In the genomic region with DNA sequence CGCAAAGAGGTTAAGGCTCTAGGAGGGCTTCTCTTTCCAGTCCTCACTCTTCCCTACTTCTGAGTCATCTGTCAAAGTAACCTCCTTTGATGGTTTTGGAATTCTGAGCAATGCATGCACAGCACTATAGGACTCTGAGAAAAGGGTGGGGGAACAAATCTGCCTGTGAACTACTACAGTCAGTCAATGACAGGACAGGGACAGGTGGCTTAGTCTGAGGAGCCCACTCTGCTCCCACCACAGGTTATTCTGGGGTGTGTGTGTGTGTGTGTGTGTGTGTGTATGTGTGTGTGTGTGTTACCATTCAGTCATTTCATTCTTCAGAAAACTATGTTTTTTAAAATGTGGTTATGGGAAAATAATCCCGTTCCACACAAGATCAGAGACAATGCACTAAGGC, we compare ENCODE assay signal across 23 mouse cellular contexts.
"Had no signal": no experiment of that assay in that cellular context is flagged by ENCODE, and none has a peak within 500 bp of the region (broad histone marks: within the 10 kb centered on the region; RNA-seq: fewer than 3 reads in every experiment).

No protein-coding gene starts in this region.

- H3K36me3 ChIP-seq: limb, embryonic 10.5 days; limb, embryonic 13.5 days; liver, embryonic 12.5 days; liver, embryonic 15.5 days; lung, embryonic 15.5 days; midbrain, embryonic 10.5 days; midbrain, embryonic 15.5 days; neural tube, embryonic 12.5 days; neural tube, embryonic 15.5 days had no signal

- H3K9me3 ChIP-seq: limb, embryonic 10.5 days; limb, embryonic 13.5 days; liver, embryonic 12.5 days; liver, embryonic 15.5 days; lung, embryonic 15.5 days; megakaryocyte, embryonic 14.5 days; midbrain, embryonic 10.5 days; midbrain, embryonic 15.5 days; neural tube, embryonic 12.5 days; neural tube, embryonic 15.5 days had no signal

- H3K4me2 ChIP-seq: limb, embryonic 13.5 days; liver, embryonic 12.5 days; liver, embryonic 15.5 days; lung, embryonic 15.5 days; midbrain, embryonic 15.5 days; neural tube, embryonic 12.5 days; neural tube, embryonic 15.5 days had no signal

- H3K4me3 ChIP-seq: layer of hippocampus, adult 2 months; limb, embryonic 10.5 days; limb, embryonic 13.5 days; liver, embryonic 12.5 days; liver, embryonic 15.5 days; lung, embryonic 15.5 days; megakaryocyte, embryonic 14.5 days; midbrain, embryonic 10.5 days; midbrain, embryonic 15.5 days; neural tube, embryonic 12.5 days; neural tube, embryonic 15.5 days had no signal

- ATAC-seq: liver, embryonic 12.5 days; midbrain, embryonic 15.5 days had no signal

- DNase-seq: kidney, postnatal 25 days; layer of hippocampus, adult 9-11 months; liver; lung, adult 18-20 months; lung, postnatal 10 days; lung, postnatal 36 days; right cerebral cortex, adult 18-20 months; right cerebral cortex, postnatal 14 days; right cerebral cortex, postnatal 4 days; thymus, adult 18-20 months; thymus, postnatal 4 days had no signal

- H3K27ac ChIP-seq: kidney, postnatal 0 days; limb, embryonic 10.5 days; limb, embryonic 13.5 days; liver, embryonic 12.5 days; liver, embryonic 15.5 days; lung, embryonic 15.5 days; midbrain, embryonic 10.5 days; midbrain, embryonic 15.5 days; neural tube, embryonic 12.5 days; neural tube, embryonic 15.5 days had no signal

- H3K27me3 ChIP-seq: liver, embryonic 12.5 days; liver, embryonic 15.5 days; lung, embryonic 15.5 days; megakaryocyte, embryonic 14.5 days; midbrain, embryonic 15.5 days; neural tube, embryonic 12.5 days; neural tube, embryonic 15.5 days had no signal

- H3K9ac ChIP-seq: limb, embryonic 13.5 days; liver, embryonic 12.5 days; liver, embryonic 15.5 days; lung, embryonic 15.5 days; midbrain, embryonic 15.5 days; neural tube, embryonic 12.5 days; neural tube, embryonic 15.5 days had no signal
